7 mouse cellular contexts compared by ENCODE assay signal in genomic region chr5:66968059-66968833, GRCm38 (mm10).
DNase-seq lines count a peak whose midpoint lies in the region; ATAC-seq and TF ChIP-seq lines count a peak whose summit lies in the region.

No protein-coding gene starts in this region.

- peak; percentile 90 for DNase-seq in brain, adult 2 months (ENCODE audit: low read depth, low spot score)
- peak; percentile 81 for DNase-seq in embryonic facial prominence, embryonic 10.5 days (ENCODE audit: low spot score)
- peak; percentile 69 for DNase-seq in heart, postnatal 0 days (ENCODE audit: low spot score)
- peak; percentile 45 to 66 for DNase-seq in kidney, postnatal 36 days
- DNase-seq in lung, postnatal 14 days: peak; percentile 33
- peak; percentile 30 for DNase-seq in right cerebral cortex, postnatal 4 days
- no peak for DNase-seq in thymus, postnatal 14 days

- no peaks in the 10 kb centered on the region for H3K9me3 ChIP-seq in embryonic facial prominence, embryonic 10.5 days
- H3K9me3 ChIP-seq in heart, postnatal 0 days (replicated peaks; ENCODE audit: control insufficient read depth, low read length): no peaks in the 10 kb centered on the region

- TF ChIP-seq EP300 in heart, postnatal 0 days (IDR thresholded peaks at IDR 0.05; ENCODE audit: low read depth): no peak

- H3K4me1 ChIP-seq in embryonic facial prominence, embryonic 10.5 days: peaks cover 63% of the 10 kb centered on the region
- H3K4me1 ChIP-seq in heart, postnatal 0 days (ENCODE audit: control insufficient read depth, insufficient read depth): peaks cover 9% of the 10 kb centered on the region

- H3K4me2 ChIP-seq in heart, postnatal 0 days (ENCODE audit: low read depth, low read length): peak overlapping the region; percentile 58

- H3K4me3 ChIP-seq in embryonic facial prominence, embryonic 10.5 days: peak overlapping the region; percentile 54
- H3K4me3 ChIP-seq in heart, postnatal 0 days (ENCODE audit: low read depth, low read length): peak overlapping the region; percentile 25

- H3K27ac ChIP-seq in embryonic facial prominence, embryonic 10.5 days (replicated peaks): peak overlapping the region; percentile 89
- peak overlapping the region; percentile 44; the same call in 1 of the 2 replicates for H3K27ac ChIP-seq in heart, postnatal 0 days (ENCODE audit: low read depth)

- TF ChIP-seq CTCF in heart, postnatal 0 days (IDR thresholded peaks at IDR 0.05; ENCODE audit: low read depth): no peak

- H3K36me3 ChIP-seq in embryonic facial prominence, embryonic 10.5 days (replicated peaks): peaks cover 8% of the 10 kb centered on the region; the same call in 1 of the 2 replicates
- no peaks in the 10 kb centered on the region for H3K36me3 ChIP-seq in heart, postnatal 0 days (replicated peaks; ENCODE audit: control insufficient read depth, insufficient read depth, low read length)

- peak; percentile 68 for ATAC-seq in heart, postnatal 0 days (ENCODE audit: insufficient read depth, low read depth)

- H3K9ac ChIP-seq in heart, postnatal 0 days (replicated peaks; ENCODE audit: low read depth, low read length): peak overlapping the region; percentile 28; the same call in 1 of the 2 replicates

- no peaks in the 10 kb centered on the region for H3K27me3 ChIP-seq in embryonic facial prominence, embryonic 10.5 days (replicated peaks; ENCODE audit: low read depth, poor library complexity, severe bottlenecking)
- H3K27me3 ChIP-seq in heart, postnatal 0 days (ENCODE audit: control insufficient read depth, insufficient read depth, low read length): no peaks in the 10 kb centered on the region

- WGBS in embryonic facial prominence, embryonic 10.5 days: 6% methylated on average over 23 of the region's 23 CpGs
- 12% methylated on average over 23 of the region's 23 CpGs for WGBS in heart, postnatal 0 days
